Mouse (Mus musculus): ENCODE results near the gene Gpr18.

DNA sequence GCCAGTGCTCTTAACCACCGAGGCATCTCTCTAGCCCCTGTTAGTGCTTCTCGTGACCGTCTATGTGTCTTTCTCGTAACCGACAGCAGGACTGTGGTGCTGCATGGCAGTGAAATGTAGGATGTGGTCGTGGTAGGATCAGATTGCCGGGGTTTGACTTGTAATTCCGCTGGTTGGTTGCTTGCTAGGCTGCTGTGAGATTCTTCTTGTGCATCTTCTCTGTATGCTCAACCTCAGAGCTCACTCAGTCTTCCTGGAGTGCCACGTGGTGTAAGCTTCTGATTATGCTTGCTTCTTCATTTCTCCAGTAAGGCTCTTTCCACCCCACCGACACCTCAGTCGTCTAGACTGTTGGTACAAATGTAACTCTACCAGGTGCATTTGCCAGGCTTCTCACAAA, 17.1 kb downstream of the Gpr18 start:
- TF ChIP-seq CTCF (IDR thresholded peaks at IDR 0.05; ENCODE audit: insufficient read depth, low read length) (no peak), POLR2A (IDR thresholded peaks at IDR 0.05; ENCODE audit: borderline replicate concordance, extremely low read depth, low read depth, low read length) (no peak)
